Mouse (Mus musculus): Measurements from ENCODE around the gene Zfp518b. TPM values are rescaled to one million over a fixed set of nuclear protein-coding genes. Genes with fewer than 3 reads are reported as not detected.

Zfp518b gene
- polyA plus RNA-seq, 1 experiment from 2014 or later, result 10.2 TPM

DNA sequence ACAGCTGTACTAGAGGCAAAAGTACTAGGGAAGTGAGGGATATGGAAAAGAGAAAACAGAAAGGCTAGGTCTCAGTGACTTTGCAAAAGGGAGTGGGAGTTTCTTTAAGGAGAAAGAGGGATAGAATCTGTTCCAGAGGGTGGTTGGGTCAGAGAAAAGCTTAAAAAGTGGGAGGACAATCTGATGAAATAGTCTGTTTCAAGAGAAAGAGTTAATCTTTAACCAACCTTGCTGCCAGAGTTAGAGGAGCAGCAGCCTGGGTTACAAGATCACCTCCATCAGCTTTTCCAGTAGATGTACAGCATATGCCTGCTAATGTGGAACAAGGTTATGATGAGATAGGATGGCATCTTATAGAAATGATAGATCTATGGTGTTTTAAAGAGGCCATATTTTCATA, 43.1 kb downstream of the Zfp518b start:
- Histone ChIP-seq H3K9me3 (ENCODE audit: control insufficient read depth, low read length) (no peaks in the 10 kb centered on the region), H3K27ac (ENCODE audit: low read depth, low read length) (no peak overlapping the region), H3K27me3 (replicated peaks; ENCODE audit: control insufficient read depth, insufficient read depth, low read length) (no peaks in the 10 kb centered on the region), H3K36me3 (ENCODE audit: control insufficient read depth, insufficient read depth, low read length) (no peaks in the 10 kb centered on the region), H3K9ac (ENCODE audit: low read depth, low read length) (no peak overlapping the region), H3K4me3 (ENCODE audit: low read depth, low read length) (no peak overlapping the region), H3K4me1 (replicated peaks; ENCODE audit: control insufficient read depth, insufficient read depth, low read length) (no peaks in the 10 kb centered on the region), H3K4me2 (no peak overlapping the region)
- no peak for ATAC-seq (replicated peaks; ENCODE audit: low FRiP score)
- no peak for DNase-seq (ENCODE audit: low spot score)

DNA sequence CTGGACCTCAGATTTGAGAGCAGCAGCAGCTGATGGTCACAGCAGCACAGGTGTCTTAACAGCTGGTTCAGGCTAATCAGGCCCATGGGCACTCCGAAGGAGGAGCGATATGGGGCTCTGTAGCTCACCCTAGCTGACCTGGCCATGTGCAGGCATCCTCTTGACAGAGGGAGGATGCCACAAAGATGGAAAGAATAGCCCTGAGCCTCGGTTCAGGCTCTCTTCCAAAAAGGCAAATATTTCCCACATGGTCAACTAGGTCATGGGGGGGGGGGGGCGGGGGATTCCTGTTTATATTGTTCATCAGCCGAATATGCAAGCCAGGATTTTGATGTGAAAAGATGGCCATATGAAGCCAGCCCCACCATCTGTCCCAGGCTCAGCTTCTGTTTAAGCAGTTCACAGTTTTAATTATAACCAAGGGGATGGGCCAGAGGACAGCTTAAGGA, 48.3 kb downstream of the Zfp518b start:
- Histone ChIP-seq H3K9me3 (ENCODE audit: control insufficient read depth, low read length) (no peaks in the 10 kb centered on the region), H3K4me2 (no peak overlapping the region), H3K4me3 (ENCODE audit: low read depth, low read length) (no peak overlapping the region), H3K9ac (ENCODE audit: low read depth, low read length) (no peak overlapping the region), H3K27ac (ENCODE audit: low read depth, low read length) (no peak overlapping the region), H3K4me1 (replicated peaks; ENCODE audit: control insufficient read depth, insufficient read depth, low read length) (no peaks in the 10 kb centered on the region), H3K36me3 (ENCODE audit: control insufficient read depth, insufficient read depth, low read length) (no peaks in the 10 kb centered on the region), H3K27me3 (replicated peaks; ENCODE audit: control insufficient read depth, insufficient read depth, low read length) (no peaks in the 10 kb centered on the region)
- ATAC-seq (replicated peaks; ENCODE audit: low FRiP score) (no peak), DNase-seq (ENCODE audit: low spot score) (no peak)
- 78% methylated on average over 5 of the region's 5 CpGs for WGBS

DNA sequence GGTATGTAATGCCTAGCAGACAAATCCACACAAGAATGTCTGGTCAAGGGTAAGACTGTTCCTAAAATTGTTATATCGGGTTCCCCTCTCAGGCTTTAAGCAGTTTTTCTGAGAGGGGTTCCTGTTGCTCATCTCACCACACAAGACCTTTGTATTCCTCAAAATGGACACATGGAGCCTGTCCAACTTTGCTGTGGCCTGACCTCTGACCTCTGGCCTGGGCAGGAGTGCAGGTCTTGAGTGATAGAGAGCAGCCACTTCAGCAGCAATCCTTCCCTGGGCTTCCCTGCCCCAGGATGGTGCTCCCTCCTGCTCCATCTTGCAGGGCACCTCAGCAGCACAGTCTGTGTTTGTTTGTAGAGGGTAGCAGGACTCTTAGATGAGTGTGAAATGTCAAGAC, 48.9 kb downstream of the Zfp518b start:
- no peak overlapping the region for H3K4me3 ChIP-seq (ENCODE audit: low read depth, low read length)
- ATAC-seq (replicated peaks; ENCODE audit: low FRiP score) (no peak), DNase-seq (ENCODE audit: low spot score) (no peak)
- no peaks in the 10 kb centered on the region for H3K36me3 ChIP-seq (ENCODE audit: control insufficient read depth, insufficient read depth, low read length)
- H3K4me2 ChIP-seq, result no peak overlapping the region
- no peak overlapping the region for H3K9ac ChIP-seq (ENCODE audit: low read depth, low read length)
- no peaks in the 10 kb centered on the region for H3K27me3 ChIP-seq (replicated peaks; ENCODE audit: control insufficient read depth, insufficient read depth, low read length)
- WGBS, result 59% methylated on average over 1 of the region's 1 CpGs
- H3K27ac ChIP-seq (ENCODE audit: low read depth, low read length), result no peak overlapping the region
- H3K4me1 ChIP-seq (replicated peaks; ENCODE audit: control insufficient read depth, insufficient read depth, low read length), result no peaks in the 10 kb centered on the region
- no peaks in the 10 kb centered on the region for H3K9me3 ChIP-seq (ENCODE audit: control insufficient read depth, low read length)

DNA sequence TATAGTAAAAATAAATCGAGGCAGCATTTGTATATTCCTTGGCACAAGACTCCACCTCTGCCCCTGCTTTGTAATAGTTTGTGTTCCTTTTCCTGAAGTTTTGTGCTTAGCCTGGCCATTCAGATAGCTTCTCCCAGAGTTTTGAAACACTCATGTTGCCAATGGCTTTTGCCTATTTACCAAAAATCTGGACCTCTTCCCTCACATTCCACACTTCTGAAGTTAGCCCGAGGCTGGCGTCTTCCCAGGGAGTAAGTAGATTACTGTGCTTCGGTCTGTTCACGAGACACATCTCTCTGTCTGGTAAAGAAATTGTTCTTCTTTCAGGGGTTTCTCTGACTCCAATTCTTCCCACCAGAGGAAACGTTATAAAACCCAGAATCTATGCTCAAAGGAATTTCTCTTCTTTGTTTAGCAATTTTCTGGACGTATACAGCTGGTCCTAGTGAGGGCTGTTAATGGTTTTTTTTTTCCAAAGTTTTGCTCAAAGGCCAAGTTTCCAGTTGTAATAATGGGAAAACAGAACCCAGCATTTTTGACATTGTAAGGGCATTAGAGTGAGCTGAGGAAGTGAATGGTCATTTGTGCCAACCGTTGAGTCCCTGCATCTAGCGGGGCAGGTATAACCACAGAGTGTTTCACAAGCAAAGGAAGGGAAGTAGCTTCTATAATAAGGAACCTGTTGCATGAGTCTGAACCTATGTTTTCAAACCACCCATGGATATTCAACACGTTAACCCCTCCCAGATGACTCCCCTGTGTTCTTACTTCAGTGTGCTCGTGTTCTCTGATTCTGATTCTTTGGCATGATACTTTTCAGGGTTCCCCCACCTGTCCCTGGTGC, 50.1 kb downstream of the Zfp518b start:
- Histone ChIP-seq H3K4me1 (replicated peaks; ENCODE audit: control insufficient read depth, insufficient read depth, low read length) (no peaks in the 10 kb centered on the region), H3K27me3 (replicated peaks; ENCODE audit: control insufficient read depth, insufficient read depth, low read length) (no peaks in the 10 kb centered on the region), H3K4me3 (ENCODE audit: low read depth, low read length) (no peak overlapping the region), H3K9ac (ENCODE audit: low read depth, low read length) (no peak overlapping the region), H3K27ac (ENCODE audit: low read depth, low read length) (no peak overlapping the region), H3K4me2 (no peak overlapping the region), H3K36me3 (ENCODE audit: control insufficient read depth, insufficient read depth, low read length) (no peaks in the 10 kb centered on the region), H3K9me3 (ENCODE audit: control insufficient read depth, low read length) (no peaks in the 10 kb centered on the region)
- DNase-seq (ENCODE audit: low spot score) (no peak), ATAC-seq (replicated peaks; ENCODE audit: low FRiP score) (no peak)
- WGBS, result 67% methylated on average over 11 of the region's 11 CpGs

DNA sequence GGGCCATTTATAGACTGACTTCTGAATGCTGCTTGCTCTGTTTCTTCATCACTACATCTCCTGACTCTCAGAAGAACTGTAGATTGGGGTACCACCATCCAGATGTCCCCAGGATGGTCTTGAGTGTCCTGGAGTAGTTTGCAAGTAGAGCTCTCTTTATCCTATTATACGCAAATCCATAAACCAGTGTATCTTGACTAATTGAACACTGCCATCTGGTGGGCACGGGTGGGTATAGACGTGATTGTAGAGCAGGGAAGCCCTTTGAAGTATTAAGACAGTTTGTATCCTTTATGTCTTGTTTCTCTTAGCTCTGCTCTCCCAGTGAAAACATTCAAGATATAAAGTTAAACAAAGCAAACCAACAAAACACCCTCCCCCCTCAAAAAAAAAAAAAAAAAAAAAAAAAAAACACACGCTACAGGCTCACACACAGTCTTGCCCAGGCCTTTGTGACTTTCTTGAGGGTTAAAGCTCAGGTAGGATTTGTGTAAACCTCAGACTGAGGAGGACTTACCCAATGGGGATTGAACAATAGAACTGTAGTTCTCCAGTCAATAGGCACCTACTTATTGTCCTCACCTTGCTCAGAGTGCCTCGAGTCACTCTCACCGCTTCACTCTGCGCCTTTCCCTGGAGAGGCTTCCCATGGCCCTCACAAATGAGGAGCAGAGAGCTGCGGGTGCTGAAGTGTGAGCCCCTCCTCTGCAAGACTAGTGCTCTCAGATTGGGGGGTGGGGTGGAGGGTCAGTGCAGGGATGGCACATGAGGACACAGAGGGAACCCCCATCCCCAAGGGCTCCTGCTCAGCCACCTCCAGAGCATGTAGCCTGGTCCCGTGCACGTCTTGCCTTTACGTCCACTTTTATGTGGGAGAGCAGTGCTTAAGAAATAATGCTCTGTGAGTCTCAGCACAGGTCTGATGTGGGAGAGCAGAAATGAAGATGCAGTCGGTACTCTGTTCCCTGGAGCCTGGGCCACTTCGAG, 51.9 kb downstream of the Zfp518b start:
- H3K36me3 ChIP-seq (ENCODE audit: control insufficient read depth, insufficient read depth, low read length), result no peaks in the 10 kb centered on the region
- WGBS, result 67% methylated on average over 13 of the region's 13 CpGs
- no peak overlapping the region for H3K27ac ChIP-seq (ENCODE audit: low read depth, low read length)
- no peak overlapping the region for H3K4me2 ChIP-seq
- no peak overlapping the region for H3K9ac ChIP-seq (ENCODE audit: low read depth, low read length)
- ATAC-seq (replicated peaks; ENCODE audit: low FRiP score) (no peak), DNase-seq (ENCODE audit: low spot score) (peak; percentile 43)
- no peak overlapping the region for H3K4me3 ChIP-seq (ENCODE audit: low read depth, low read length)
- no peaks in the 10 kb centered on the region for H3K9me3 ChIP-seq (ENCODE audit: control insufficient read depth, low read length)
- no peaks in the 10 kb centered on the region for H3K4me1 ChIP-seq (replicated peaks; ENCODE audit: control insufficient read depth, insufficient read depth, low read length)
- H3K27me3 ChIP-seq (replicated peaks; ENCODE audit: control insufficient read depth, insufficient read depth, low read length), result no peaks in the 10 kb centered on the region

DNA sequence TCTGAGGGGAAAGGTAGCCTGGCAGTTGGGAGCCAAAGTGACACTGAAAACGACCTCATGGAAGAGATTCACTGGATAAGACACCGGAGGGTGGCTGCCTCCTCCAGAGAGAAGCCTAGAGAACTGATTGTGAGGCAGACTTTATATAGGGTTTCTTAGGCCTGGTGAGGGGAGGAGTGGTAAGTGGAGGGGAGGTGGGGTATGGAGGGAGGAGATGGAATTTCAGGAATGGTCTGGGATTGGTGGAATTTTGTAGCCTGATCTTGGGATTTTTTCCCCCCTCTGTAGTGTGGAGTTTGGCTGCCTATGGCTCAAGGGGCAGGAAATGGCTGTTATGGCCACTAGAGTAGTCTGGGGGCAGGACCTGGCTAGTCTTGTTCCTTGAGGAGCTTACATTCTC, 56.6 kb downstream of the Zfp518b start:
- no peak overlapping the region for H3K4me2 ChIP-seq
- no peak overlapping the region for H3K27ac ChIP-seq (ENCODE audit: low read depth, low read length)
- H3K9me3 ChIP-seq (ENCODE audit: control insufficient read depth, low read length), result no peaks in the 10 kb centered on the region
- H3K4me1 ChIP-seq (replicated peaks; ENCODE audit: control insufficient read depth, insufficient read depth, low read length), result no peaks in the 10 kb centered on the region
- DNase-seq (ENCODE audit: low spot score) (no peak), ATAC-seq (replicated peaks; ENCODE audit: low FRiP score) (no peak)
- H3K9ac ChIP-seq (ENCODE audit: low read depth, low read length), result no peak overlapping the region
- no peaks in the 10 kb centered on the region for H3K27me3 ChIP-seq (replicated peaks; ENCODE audit: control insufficient read depth, insufficient read depth, low read length)
- H3K36me3 ChIP-seq (ENCODE audit: control insufficient read depth, insufficient read depth, low read length), result no peaks in the 10 kb centered on the region
- no peak overlapping the region for H3K4me3 ChIP-seq (ENCODE audit: low read depth, low read length)
- 33% methylated on average over 2 of the region's 2 CpGs for WGBS

DNA sequence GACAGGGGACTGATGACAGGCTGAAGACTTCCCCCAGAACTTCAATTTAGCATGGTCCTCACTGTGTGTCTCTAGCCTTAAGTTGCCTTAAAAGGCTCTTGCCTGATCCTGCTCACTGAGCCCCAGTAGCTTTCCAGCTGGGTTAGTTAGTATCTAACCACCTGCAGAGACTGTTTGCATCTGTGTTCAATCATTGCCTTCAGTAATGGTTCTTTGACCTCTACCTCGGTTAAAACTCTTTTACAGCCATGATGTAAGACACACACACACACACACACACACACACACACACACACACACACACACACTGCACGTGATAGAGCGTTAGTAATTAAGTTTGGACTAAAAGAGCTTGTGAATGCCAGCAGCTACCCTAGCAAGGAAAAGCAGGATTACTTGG, 57.7 kb downstream of the Zfp518b start:
- no peak overlapping the region for H3K4me3 ChIP-seq (ENCODE audit: low read depth, low read length)
- H3K27me3 ChIP-seq (replicated peaks; ENCODE audit: control insufficient read depth, insufficient read depth, low read length), result no peaks in the 10 kb centered on the region
- no peak overlapping the region for H3K4me2 ChIP-seq
- no peak overlapping the region for H3K9ac ChIP-seq (ENCODE audit: low read depth, low read length)
- no peaks in the 10 kb centered on the region for H3K9me3 ChIP-seq (ENCODE audit: control insufficient read depth, low read length)
- no peak overlapping the region for H3K27ac ChIP-seq (ENCODE audit: low read depth, low read length)
- H3K4me1 ChIP-seq (replicated peaks; ENCODE audit: control insufficient read depth, insufficient read depth, low read length), result no peaks in the 10 kb centered on the region
- no peaks in the 10 kb centered on the region for H3K36me3 ChIP-seq (ENCODE audit: control insufficient read depth, insufficient read depth, low read length)
- WGBS, result 68% methylated on average over 3 of the region's 3 CpGs
- ATAC-seq (replicated peaks; ENCODE audit: low FRiP score) (no peak), DNase-seq (ENCODE audit: low spot score) (no peak)

DNA sequence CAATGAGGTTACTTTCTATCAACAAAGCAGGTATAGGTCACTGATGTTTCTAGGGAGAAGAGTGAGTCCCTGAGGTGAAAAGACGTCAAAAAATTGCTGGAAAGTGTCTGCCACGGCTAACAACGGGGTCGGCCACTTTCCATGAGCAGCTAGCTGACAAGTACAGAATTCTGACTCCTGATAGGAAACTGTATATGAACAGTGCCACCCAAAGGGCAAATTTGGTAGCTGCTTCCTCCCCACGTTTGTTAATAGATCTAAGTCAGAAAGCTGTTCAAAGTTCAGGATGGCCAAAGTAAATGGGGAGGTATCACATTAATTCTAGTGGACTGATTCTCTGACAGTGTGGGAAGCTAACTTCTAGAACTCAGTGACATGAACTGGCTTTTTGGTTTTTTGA, 63.8 kb downstream of the Zfp518b start:
- no peaks in the 10 kb centered on the region for H3K36me3 ChIP-seq (ENCODE audit: control insufficient read depth, insufficient read depth, low read length)
- 41% methylated on average over 5 of the region's 5 CpGs for WGBS
- DNase-seq (ENCODE audit: low spot score), result no peak

More for the DNA sequence above, 63.8 kb downstream of the Zfp518b start:
- H3K9ac ChIP-seq (ENCODE audit: low read depth, low read length), result no peak overlapping the region
- H3K4me2 ChIP-seq, result no peak overlapping the region
- no peaks in the 10 kb centered on the region for H3K4me1 ChIP-seq (replicated peaks; ENCODE audit: control insufficient read depth, insufficient read depth, low read length)
- no peak overlapping the region for H3K4me3 ChIP-seq (ENCODE audit: low read depth, low read length)
- no peaks in the 10 kb centered on the region for H3K9me3 ChIP-seq (ENCODE audit: control insufficient read depth, low read length)
- no peak for ATAC-seq (replicated peaks; ENCODE audit: low FRiP score)
- no peaks in the 10 kb centered on the region for H3K27me3 ChIP-seq (replicated peaks; ENCODE audit: control insufficient read depth, insufficient read depth, low read length)
- H3K27ac ChIP-seq (ENCODE audit: low read depth, low read length), result no peak overlapping the region

All from liver, embryonic 11.5 days (tissue).